Mouse (Mus musculus): ENCODE results near the gene Pnpla6. TPM values are rescaled to one million over a fixed set of nuclear protein-coding genes. Genes with fewer than 3 reads are reported as not detected.

Gene Pnpla6
- polyA plus RNA-seq, 1 experiment from 2014 or later = 25.0 TPM

DNA sequence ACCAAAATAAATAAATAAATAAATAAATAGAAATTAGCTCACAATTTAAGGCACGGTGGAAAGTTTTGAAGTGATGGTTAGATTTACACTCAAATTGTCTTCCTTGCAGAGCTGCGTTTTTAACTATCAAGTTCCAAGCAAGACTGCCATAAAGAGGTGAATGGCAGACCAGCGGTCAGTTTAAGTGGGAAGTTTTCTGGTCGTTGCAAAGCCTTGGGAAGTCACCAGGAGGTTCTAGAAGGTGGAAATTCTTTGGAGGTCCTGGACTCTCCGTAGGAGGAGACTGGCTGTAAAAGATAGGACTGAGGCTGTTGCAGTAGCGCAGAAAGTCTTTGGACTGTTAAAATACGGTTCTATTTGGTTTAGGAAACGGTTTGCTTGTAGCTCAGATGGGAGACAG, 15.4 kb upstream of the Pnpla6 start:
- H3K27ac ChIP-seq (ENCODE audit: low read depth, low read length) = peak overlapping the region; percentile 77; the same call in 1 of the 2 replicates
- 11% methylated on average over 8 of the region's 8 CpGs for WGBS
- ATAC-seq (replicated peaks; ENCODE audit: low FRiP score) = peak; percentile 25
- H3K4me1 ChIP-seq (replicated peaks; ENCODE audit: control insufficient read depth, insufficient read depth, low read length) = peaks cover 8% of the 10 kb centered on the region; the same call in 1 of the 2 replicates
- DNase-seq (ENCODE audit: low spot score) = no peak
- H3K4me2 ChIP-seq (ENCODE audit: low read depth, low read length, severe bottlenecking) = peak overlapping the region; percentile 80
- peaks cover 19% of the 10 kb centered on the region for H3K36me3 ChIP-seq (ENCODE audit: control insufficient read depth, insufficient read depth, low read length)
- peak overlapping the region; percentile 76 for H3K4me3 ChIP-seq (ENCODE audit: low read depth, low read length)
- H3K27me3 ChIP-seq (ENCODE audit: control insufficient read depth, insufficient read depth, low read length) = no peaks in the 10 kb centered on the region
- no peaks in the 10 kb centered on the region; the same call in 1 of the 2 replicates for H3K9me3 ChIP-seq (ENCODE audit: control insufficient read depth, low read length)
- peak overlapping the region; percentile 88 for H3K9ac ChIP-seq (ENCODE audit: low read length)

DNA sequence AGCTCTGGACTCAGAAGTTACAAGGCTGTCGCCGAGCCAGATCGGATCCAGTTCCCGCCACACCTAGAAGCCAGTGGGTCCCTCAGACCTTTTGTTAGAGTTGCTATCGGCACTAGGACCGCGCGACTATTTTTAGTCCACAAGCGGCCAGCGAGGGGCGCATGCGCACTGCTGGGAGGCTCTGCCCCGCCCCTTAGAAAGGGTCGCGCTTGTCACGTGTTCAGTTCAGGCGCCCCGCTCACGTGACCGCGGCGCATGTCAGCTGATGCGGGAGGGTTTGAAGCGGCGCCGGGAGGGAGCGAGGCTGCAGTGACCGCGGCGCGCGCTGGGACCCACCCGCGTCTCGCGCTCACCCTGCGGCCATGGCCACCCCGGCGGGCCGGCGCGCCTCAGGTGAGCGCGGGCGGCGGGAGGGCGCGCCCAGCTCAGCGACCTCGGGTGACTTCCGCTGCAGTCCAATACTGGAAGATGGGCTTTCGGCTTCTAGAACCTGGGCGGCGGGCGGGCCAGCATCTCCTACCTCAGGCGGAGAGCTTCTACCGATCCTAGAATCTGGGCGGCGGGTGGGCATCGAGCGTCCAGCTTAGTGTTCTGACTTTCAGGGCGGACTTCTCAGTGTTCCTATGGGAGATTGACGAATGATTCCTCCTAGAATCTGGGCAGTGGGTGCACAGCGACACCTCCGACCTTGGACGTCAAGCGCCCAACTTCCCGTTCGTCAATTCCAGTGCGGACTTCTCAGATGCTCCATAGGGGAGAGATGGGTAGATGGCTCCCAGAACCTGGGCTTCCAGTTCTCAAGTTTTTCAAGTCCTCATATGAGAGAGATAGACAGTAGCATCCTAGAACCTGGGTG, 14.7 kb upstream of the Pnpla6 start, which contains the start of gene Mcoln1:
TSS of gene Mcoln1 (plus strand) at position 223 of the 856 bp plus-strand sequence.
- DNase-seq (ENCODE audit: low spot score) (peak; percentile 99), ATAC-seq (replicated peaks; ENCODE audit: low FRiP score) (peak; percentile 93)
- Histone ChIP-seq H3K9ac (ENCODE audit: low read length) (peak within 1 kb of the TSS; percentile 88), H3K36me3 (ENCODE audit: control insufficient read depth, insufficient read depth, low read length) (peaks cover 12% of the 10 kb centered on the region), H3K4me2 (ENCODE audit: low read depth, low read length, severe bottlenecking) (peak within 1 kb of the TSS; percentile 80), H3K4me3 (ENCODE audit: low read depth, low read length) (peak within 1 kb of the TSS; percentile 76), H3K27ac (ENCODE audit: low read depth, low read length) (peak within 1 kb of the TSS; percentile 77; the same call in 1 of the 2 replicates), H3K9me3 (ENCODE audit: control insufficient read depth, low read length) (no peaks in the 10 kb centered on the region; the same call in 1 of the 2 replicates), H3K4me1 (replicated peaks; ENCODE audit: control insufficient read depth, insufficient read depth, low read length) (peaks cover 8% of the 10 kb centered on the region; the same call in 1 of the 2 replicates), H3K27me3 (ENCODE audit: control insufficient read depth, insufficient read depth, low read length) (no peaks in the 10 kb centered on the region)
- under 1% methylated on average over 70 of the region's 70 CpGs for WGBS

DNA sequence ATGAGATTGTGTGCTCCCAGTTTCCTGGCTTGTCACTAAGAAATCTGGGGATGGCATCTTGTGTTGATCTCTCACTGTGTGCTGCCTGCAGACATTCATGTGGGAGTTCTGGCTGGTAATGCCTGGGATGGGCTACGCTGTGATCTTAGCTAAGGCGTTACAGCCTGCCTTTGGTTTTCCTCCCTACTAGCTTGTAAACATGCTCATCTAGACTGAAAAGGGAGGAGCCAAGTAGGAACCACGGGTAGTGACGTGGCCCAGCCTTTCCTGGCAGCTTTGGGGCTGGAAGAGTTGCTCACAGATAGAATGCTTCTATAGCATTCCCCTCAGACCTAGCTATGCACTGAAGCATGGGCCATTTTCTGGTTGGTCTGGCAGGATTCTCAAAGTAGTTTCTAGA, 13.0 kb upstream of the Pnpla6 start:
- WGBS = 74% methylated on average over 4 of the region's 4 CpGs
- Histone ChIP-seq H3K9me3 (ENCODE audit: control insufficient read depth, low read length) (no peaks in the 10 kb centered on the region), H3K4me2 (ENCODE audit: low read depth, low read length, severe bottlenecking) (no peak overlapping the region), H3K4me3 (ENCODE audit: low read depth, low read length) (no peak overlapping the region), H3K27me3 (ENCODE audit: control insufficient read depth, insufficient read depth, low read length) (no peaks in the 10 kb centered on the region), H3K9ac (ENCODE audit: low read length) (no peak overlapping the region), H3K27ac (ENCODE audit: low read depth, low read length) (no peak overlapping the region), H3K36me3 (ENCODE audit: control insufficient read depth, insufficient read depth, low read length) (no peaks in the 10 kb centered on the region; the same call in 1 of the 2 replicates), H3K4me1 (replicated peaks; ENCODE audit: control insufficient read depth, insufficient read depth, low read length) (peaks cover 8% of the 10 kb centered on the region; the same call in 1 of the 2 replicates)
- no peak for ATAC-seq (replicated peaks; ENCODE audit: low FRiP score)
- no peak for DNase-seq (ENCODE audit: low spot score)

DNA sequence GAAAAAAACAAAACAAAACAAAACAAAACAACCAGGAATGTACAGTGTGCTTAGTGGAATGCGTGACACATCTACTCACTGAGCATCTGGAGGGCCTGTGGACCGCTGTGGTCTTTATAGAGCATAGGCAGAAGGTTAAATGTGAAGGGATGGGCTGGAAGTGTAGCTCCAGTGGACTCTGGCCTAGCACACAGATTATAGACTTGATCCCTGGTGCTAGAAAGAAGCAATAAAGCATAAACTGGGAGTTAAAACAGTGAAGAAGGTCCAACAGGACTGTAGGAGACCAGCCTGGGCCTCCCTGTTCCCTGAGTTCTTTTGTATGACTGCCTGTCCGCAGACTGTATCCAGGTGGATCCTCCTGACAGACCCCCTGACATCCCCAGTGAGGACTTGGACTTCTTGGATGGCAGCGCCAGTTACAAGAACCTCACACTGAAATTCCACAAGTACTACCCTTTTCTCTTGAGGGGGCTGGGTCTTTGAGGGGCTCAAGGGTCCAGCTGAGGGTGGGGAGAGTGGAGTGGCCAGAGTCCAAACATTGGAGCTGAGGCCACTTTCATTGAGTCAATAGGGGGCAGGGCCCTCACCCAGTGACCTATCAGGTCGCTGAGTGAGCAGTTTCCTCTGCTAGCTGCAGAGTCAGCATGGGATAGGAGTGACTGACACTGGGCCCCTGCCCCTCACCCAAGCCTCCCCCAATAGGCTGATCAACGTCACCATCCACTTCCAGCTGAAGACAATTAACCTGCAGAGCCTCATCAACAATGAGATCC, 7.0 kb upstream of the Pnpla6 start:
- H3K4me1 ChIP-seq (replicated peaks; ENCODE audit: control insufficient read depth, insufficient read depth, low read length) = no peaks in the 10 kb centered on the region
- no peaks in the 10 kb centered on the region for H3K9me3 ChIP-seq (ENCODE audit: control insufficient read depth, low read length)
- DNase-seq (ENCODE audit: low spot score) (no peak), ATAC-seq (replicated peaks; ENCODE audit: low FRiP score) (no peak)
- H3K9ac ChIP-seq (ENCODE audit: low read length) = no peak overlapping the region
- no peak overlapping the region for H3K27ac ChIP-seq (ENCODE audit: low read depth, low read length)
- H3K4me3 ChIP-seq (ENCODE audit: low read depth, low read length) = no peak overlapping the region
- 85% methylated on average over 6 of the region's 6 CpGs for WGBS
- no peak overlapping the region for H3K4me2 ChIP-seq (ENCODE audit: low read depth, low read length, severe bottlenecking)
- H3K27me3 ChIP-seq (ENCODE audit: control insufficient read depth, insufficient read depth, low read length) = no peaks in the 10 kb centered on the region
- peaks cover 3% of the 10 kb centered on the region for H3K36me3 ChIP-seq (ENCODE audit: control insufficient read depth, insufficient read depth, low read length)

DNA sequence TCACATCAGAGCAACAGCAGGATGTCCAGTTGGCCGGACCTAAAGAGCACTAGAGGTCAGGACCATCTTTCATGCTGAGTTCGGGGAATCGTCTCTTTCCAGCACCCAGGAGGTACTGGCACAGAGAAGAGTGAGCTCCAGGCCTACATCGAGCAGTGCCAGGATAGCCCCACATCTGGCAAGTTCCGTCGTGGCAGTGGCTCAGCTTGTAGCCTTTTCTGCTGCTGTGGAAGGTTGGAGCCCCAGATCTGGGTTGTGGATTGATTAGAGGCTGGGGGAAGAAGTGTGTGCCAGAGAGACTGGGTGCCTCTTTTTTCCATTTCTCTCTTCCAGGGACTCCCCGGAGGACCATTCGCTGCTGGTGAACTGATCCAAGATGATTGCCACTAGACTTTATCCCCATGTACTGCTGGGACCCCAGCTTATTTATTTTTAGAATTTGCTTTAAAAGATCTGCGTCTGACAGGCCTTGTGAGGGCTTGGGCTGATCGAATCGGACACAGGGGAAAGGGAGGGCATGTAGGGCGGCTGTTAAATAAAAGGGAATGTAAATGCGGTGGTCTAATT, 420 bp upstream of the Pnpla6 start:
- Histone ChIP-seq H3K9me3 (ENCODE audit: control insufficient read depth, low read length) (no peaks in the 10 kb centered on the region), H3K4me3 (ENCODE audit: low read depth, low read length) (peak overlapping the region; percentile 53), H3K27ac (ENCODE audit: low read depth, low read length) (no peak overlapping the region), H3K36me3 (ENCODE audit: control insufficient read depth, insufficient read depth, low read length) (no peaks in the 10 kb centered on the region; the same call in none of the 2 replicates), H3K9ac (ENCODE audit: low read length) (peak overlapping the region; percentile 67; the same call in 1 of the 2 replicates), H3K27me3 (ENCODE audit: control insufficient read depth, insufficient read depth, low read length) (no peaks in the 10 kb centered on the region), H3K4me2 (ENCODE audit: low read depth, low read length, severe bottlenecking) (peak overlapping the region; percentile 97), H3K4me1 (replicated peaks; ENCODE audit: control insufficient read depth, insufficient read depth, low read length) (peaks cover 2% of the 10 kb centered on the region; the same call in 1 of the 2 replicates)
- 29% methylated on average over 13 of the region's 13 CpGs for WGBS
- ATAC-seq (replicated peaks; ENCODE audit: low FRiP score) = no peak
- no peak for DNase-seq (ENCODE audit: low spot score)

DNA sequence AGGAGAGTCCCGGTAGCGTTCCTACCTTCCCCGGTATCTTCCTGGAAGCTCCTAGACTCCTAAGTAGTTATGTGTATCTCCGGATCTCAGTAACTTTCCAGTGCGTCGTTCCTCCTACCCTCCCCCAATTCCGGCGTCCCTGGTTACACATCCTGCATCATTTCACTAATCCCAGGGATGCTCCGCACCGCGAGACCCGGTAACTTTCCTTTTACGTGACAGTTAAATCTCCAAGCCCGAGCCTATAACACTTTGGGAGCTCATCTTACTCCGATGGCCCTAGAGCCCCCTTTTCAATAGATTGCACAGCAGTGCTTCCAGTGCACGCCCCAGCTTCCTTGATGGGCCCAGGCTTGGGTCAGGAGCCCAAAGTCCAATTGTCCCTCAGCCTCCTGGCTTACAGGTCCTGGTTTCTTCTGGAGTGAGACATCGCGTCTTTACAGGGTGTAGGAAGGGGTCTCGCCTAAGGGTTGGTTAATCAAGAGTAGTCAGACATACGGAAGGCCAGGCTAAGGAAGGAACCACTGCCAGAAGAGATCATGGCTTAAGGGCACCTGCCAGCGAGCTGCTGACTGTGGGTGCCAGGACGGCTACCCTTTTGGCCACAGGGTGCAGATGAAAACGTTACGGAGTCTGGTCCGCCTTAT, 710 bp downstream of the Pnpla6 start:
- Histone ChIP-seq H3K27ac (ENCODE audit: low read depth, low read length) (no peak overlapping the region), H3K4me2 (ENCODE audit: low read depth, low read length, severe bottlenecking) (peak overlapping the region; percentile 97), H3K36me3 (ENCODE audit: control insufficient read depth, insufficient read depth, low read length) (no peaks in the 10 kb centered on the region; the same call in none of the 2 replicates), H3K9ac (ENCODE audit: low read length) (peak overlapping the region; percentile 67), H3K4me3 (ENCODE audit: low read depth, low read length) (peak overlapping the region; percentile 53), H3K4me1 (replicated peaks; ENCODE audit: control insufficient read depth, insufficient read depth, low read length) (peaks cover 2% of the 10 kb centered on the region; the same call in 1 of the 2 replicates), H3K27me3 (ENCODE audit: control insufficient read depth, insufficient read depth, low read length) (no peaks in the 10 kb centered on the region), H3K9me3 (ENCODE audit: control insufficient read depth, low read length) (no peaks in the 10 kb centered on the region)
- WGBS = under 1% methylated on average over 25 of the region's 25 CpGs
- peak; percentile 40 for ATAC-seq (replicated peaks; ENCODE audit: low FRiP score)
- DNase-seq (ENCODE audit: low spot score) = peak; percentile 68

DNA sequence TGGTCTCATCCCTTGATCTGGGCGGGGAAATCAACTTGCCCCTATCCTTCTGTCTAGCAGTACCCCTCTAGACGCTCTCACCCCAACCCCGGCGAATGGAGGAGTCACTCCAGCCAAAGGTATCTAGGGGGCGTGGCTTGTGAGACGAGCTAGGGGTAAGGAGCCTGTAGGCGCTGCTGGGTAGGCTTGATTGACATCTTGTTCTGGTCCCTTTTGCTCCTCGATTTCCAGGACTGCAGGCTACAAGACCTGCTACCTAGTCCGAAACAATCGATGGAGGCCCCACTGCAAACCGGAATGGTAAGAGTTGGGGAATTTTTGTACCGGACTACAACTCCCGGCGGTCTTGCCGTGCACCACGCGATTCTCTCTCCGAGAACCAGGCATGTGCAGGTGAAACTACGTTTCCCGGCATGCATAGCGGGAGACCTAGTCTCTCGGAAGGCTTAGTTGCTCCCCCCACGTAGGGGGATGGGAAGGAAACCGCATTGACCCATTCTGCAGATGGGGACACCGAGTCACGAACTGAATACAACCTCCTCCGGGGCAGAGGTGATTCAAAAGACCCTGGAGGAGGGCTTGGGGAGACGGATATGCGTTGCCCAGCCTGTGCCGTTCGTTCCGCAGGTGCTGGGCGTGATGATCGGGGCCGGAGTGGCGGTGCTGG, 1.4 kb downstream of the Pnpla6 start:
- WGBS = 2% methylated on average over 36 of the region's 36 CpGs
- Histone ChIP-seq H3K27me3 (ENCODE audit: control insufficient read depth, insufficient read depth, low read length) (no peaks in the 10 kb centered on the region), H3K4me1 (replicated peaks; ENCODE audit: control insufficient read depth, insufficient read depth, low read length) (peaks cover 2% of the 10 kb centered on the region; the same call in 1 of the 2 replicates), H3K4me2 (ENCODE audit: low read depth, low read length, severe bottlenecking) (peak overlapping the region; percentile 97), H3K4me3 (ENCODE audit: low read depth, low read length) (peak overlapping the region; percentile 53), H3K9me3 (ENCODE audit: control insufficient read depth, low read length) (no peaks in the 10 kb centered on the region), H3K9ac (ENCODE audit: low read length) (peak overlapping the region; percentile 67), H3K27ac (ENCODE audit: low read depth, low read length) (no peak overlapping the region), H3K36me3 (ENCODE audit: control insufficient read depth, insufficient read depth, low read length) (no peaks in the 10 kb centered on the region; the same call in 1 of the 2 replicates)
- DNase-seq (ENCODE audit: low spot score) (peak; percentile 92), ATAC-seq (replicated peaks; ENCODE audit: low FRiP score) (peak; percentile 88)

Data from forebrain, embryonic 11.5 days (tissue).